Mouse (Mus musculus): ENCODE results near the gene Adgrl3. TPM values are rescaled to one million over a fixed set of nuclear protein-coding genes. Genes with fewer than 3 reads are reported as not detected.

The Adgrl3 gene
- polyA plus RNA-seq, 1 experiment: 0.95 TPM

DNA sequence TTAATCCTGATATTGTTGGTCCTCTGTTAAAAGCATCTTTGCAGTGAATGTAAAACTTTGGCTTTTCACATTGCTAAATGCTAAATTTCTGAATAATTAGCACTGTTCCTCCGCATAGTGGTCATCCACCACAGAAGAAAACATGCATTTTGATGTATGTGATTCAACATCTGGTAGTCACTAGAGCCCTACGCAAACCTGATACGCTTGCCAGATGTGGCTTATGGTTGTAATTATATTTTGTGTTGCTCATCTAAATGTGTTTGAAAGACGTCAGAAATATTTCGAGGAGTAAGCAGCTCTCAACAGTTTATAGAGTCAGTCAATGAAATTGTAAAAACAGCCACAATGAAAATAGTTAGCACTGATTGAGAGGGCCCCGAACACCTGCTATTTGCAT lies 204.5 kb downstream of the Adgrl3 start:
- TF ChIP-seq POLR2A (IDR thresholded peaks at IDR 0.05; ENCODE audit: low read depth, low read length): no peak
- TF ChIP-seq CTCF (conservative IDR thresholded peaks at IDR 0.05; ENCODE audit: insufficient read depth, insufficient read length, low read depth, low read length): no peak

DNA sequence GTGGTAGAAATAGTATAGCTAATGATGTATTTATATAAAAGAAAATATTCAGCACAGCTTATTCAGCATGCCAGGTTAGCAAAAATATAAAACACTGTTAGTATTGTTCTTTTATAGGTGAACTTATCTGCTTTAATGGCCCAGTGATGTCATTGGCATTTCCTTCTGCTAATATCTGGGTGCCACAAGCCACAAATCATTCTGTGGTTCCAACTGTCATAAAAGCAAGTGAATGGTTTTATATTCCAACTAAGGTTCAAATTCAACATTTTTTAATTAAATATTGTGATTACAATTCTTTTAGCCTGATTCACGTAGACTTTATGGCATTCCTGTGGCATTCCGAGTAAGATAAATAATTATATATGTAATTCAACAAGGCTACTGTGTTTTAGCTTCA lies 205.5 kb downstream of the Adgrl3 start:
- no peaks in the 10 kb centered on the region for H3K4me1 ChIP-seq (ENCODE audit: control insufficient read depth, insufficient read depth, low read length)
- H3K36me3 ChIP-seq (ENCODE audit: control insufficient read depth, insufficient read depth, low read length): no peaks in the 10 kb centered on the region
- TF ChIP-seq POLR2A (IDR thresholded peaks at IDR 0.05; ENCODE audit: low read depth, low read length) (no peak), CTCF (conservative IDR thresholded peaks at IDR 0.05; ENCODE audit: insufficient read depth, insufficient read length, low read depth, low read length) (no peak)
- WGBS: 86% methylated on average over 2 of the region's 2 CpGs
- H3K27ac ChIP-seq (ENCODE audit: insufficient read depth, low read depth, low read length): no peak overlapping the region
- DNase-seq: no peak
- H3K4me3 ChIP-seq (ENCODE audit: insufficient read depth, low read depth, low read length): no peak overlapping the region
- no peaks in the 10 kb centered on the region for H3K27me3 ChIP-seq (replicated peaks; ENCODE audit: control insufficient read depth, insufficient read depth, low read length)

More for the DNA sequence above, 204.5 kb downstream of the Adgrl3 start:
- no peaks in the 10 kb centered on the region for H3K27me3 ChIP-seq (replicated peaks; ENCODE audit: control insufficient read depth, insufficient read depth, low read length)
- 89% methylated on average over 6 of the region's 6 CpGs for WGBS
- H3K27ac ChIP-seq (ENCODE audit: insufficient read depth, low read depth, low read length): no peak overlapping the region
- no peaks in the 10 kb centered on the region for H3K4me1 ChIP-seq (ENCODE audit: control insufficient read depth, insufficient read depth, low read length)
- DNase-seq: no peak
- no peak overlapping the region for H3K4me3 ChIP-seq (ENCODE audit: insufficient read depth, low read depth, low read length)
- H3K36me3 ChIP-seq (ENCODE audit: control insufficient read depth, insufficient read depth, low read length): no peaks in the 10 kb centered on the region

DNA sequence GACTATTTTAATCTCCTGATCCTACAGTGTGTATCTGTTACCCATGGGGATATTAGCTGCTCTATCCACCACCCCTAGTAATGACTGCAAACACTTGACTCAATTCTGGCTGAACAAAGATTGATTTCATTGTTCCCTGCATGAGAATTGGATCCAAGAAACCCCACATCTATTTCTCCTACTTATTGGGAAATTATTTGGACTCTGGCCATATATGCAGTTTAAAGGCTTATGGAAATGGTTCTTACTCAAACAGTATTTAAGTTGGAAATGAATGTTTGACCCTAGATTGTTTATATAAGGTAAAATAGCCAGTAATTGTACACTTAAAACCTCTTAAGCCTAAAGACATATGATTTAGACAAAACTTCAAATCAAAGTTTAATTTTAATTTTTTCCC lies 207.3 kb downstream of the Adgrl3 start:
- TF ChIP-seq CTCF (conservative IDR thresholded peaks at IDR 0.05; ENCODE audit: insufficient read depth, insufficient read length, low read depth, low read length) (no peak), POLR2A (IDR thresholded peaks at IDR 0.05; ENCODE audit: low read depth, low read length) (no peak)
- Histone ChIP-seq H3K4me1 (ENCODE audit: control insufficient read depth, insufficient read depth, low read length) (no peaks in the 10 kb centered on the region), H3K36me3 (ENCODE audit: control insufficient read depth, insufficient read depth, low read length) (no peaks in the 10 kb centered on the region), H3K27me3 (replicated peaks; ENCODE audit: control insufficient read depth, insufficient read depth, low read length) (no peaks in the 10 kb centered on the region), H3K4me3 (ENCODE audit: insufficient read depth, low read depth, low read length) (no peak overlapping the region), H3K27ac (ENCODE audit: insufficient read depth, low read depth, low read length) (no peak overlapping the region)
- DNase-seq: no peak

DNA sequence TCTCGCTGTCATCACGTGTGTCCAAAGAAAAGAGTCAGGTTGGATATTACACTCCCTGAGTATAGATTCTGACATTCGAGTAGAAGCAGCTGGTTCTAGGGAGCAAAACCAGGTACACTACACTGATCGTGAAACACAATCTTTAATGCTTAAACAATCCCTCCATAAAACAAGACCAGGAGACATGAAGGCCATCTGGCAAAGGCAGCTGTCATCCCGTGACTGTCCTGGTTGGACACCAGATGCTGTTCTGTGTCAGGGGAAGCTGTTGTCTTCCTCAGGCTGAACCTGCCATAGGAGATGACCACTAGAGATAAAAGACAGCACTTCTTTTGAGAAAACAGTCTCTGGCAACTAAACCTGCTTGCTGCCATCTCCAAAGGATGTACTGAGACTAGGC lies 228.8 kb downstream of the Adgrl3 start:
- H3K36me3 ChIP-seq (ENCODE audit: control insufficient read depth, insufficient read depth, low read length): no peaks in the 10 kb centered on the region
- no peak overlapping the region for H3K27ac ChIP-seq (ENCODE audit: insufficient read depth, low read depth, low read length)
- no peaks in the 10 kb centered on the region for H3K4me1 ChIP-seq (ENCODE audit: control insufficient read depth, insufficient read depth, low read length)
- H3K27me3 ChIP-seq (replicated peaks; ENCODE audit: control insufficient read depth, insufficient read depth, low read length): no peaks in the 10 kb centered on the region
- no peak overlapping the region for H3K4me3 ChIP-seq (ENCODE audit: insufficient read depth, low read depth, low read length)
- TF ChIP-seq CTCF (conservative IDR thresholded peaks at IDR 0.05; ENCODE audit: insufficient read depth, insufficient read length, low read depth, low read length) (no peak), POLR2A (IDR thresholded peaks at IDR 0.05; ENCODE audit: low read depth, low read length) (no peak)
- WGBS: 33% methylated on average over 5 of the region's 5 CpGs
- no peak for DNase-seq

DNA sequence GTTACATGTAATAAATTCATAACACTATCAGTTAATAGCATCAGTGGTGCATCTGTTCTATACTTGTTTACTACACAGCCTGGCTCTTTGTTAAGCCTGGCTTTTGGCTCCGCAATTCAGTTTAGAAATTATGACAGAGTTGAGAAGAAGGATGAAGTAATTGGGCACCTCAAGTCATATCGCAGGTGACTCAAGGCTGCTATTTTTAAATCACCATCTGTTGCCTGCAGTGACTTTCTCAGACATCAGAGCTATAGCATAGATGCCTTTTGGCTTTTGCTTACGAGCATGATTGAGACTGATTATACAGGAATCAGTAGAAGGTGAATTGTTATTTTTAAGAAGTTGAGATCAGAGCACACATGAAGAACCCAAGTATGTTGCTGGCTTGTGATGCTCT lies 236.2 kb downstream of the Adgrl3 start:
- Histone ChIP-seq H3K4me1 (ENCODE audit: control insufficient read depth, insufficient read depth, low read length) (no peaks in the 10 kb centered on the region), H3K27me3 (replicated peaks; ENCODE audit: control insufficient read depth, insufficient read depth, low read length) (no peaks in the 10 kb centered on the region), H3K4me3 (ENCODE audit: insufficient read depth, low read depth, low read length) (no peak overlapping the region), H3K27ac (ENCODE audit: insufficient read depth, low read depth, low read length) (no peak overlapping the region), H3K36me3 (ENCODE audit: control insufficient read depth, insufficient read depth, low read length) (no peaks in the 10 kb centered on the region)
- 93% methylated on average over 3 of the region's 3 CpGs for WGBS
- DNase-seq: no peak
- TF ChIP-seq CTCF (conservative IDR thresholded peaks at IDR 0.05; ENCODE audit: insufficient read depth, insufficient read length, low read depth, low read length) (no peak), POLR2A (IDR thresholded peaks at IDR 0.05; ENCODE audit: low read depth, low read length) (no peak)

DNA sequence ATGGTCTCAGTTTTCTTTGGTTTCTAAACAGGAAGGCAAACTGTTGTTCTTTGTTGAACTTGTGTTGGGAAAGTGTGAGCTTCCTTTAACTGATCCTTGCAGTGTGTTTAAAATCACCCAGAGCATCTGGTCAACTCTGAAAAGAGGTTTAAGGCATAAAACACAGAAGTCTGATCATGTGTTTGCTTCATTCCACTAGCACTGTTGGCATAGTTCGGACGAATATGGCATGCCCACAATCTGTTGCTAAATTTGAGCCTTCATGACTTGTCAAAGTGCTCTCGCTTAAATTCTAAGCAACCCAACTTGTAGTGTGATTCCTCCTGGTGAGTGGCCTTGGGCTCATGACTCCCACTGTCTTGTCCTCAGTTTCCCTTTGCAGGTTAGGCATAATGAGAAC lies 249.8 kb downstream of the Adgrl3 start:
- H3K36me3 ChIP-seq (ENCODE audit: control insufficient read depth, insufficient read depth, low read length): no peaks in the 10 kb centered on the region
- H3K27me3 ChIP-seq (replicated peaks; ENCODE audit: control insufficient read depth, insufficient read depth, low read length): no peaks in the 10 kb centered on the region
- no peak overlapping the region for H3K4me3 ChIP-seq (ENCODE audit: insufficient read depth, low read depth, low read length)
- TF ChIP-seq POLR2A (IDR thresholded peaks at IDR 0.05; ENCODE audit: low read depth, low read length): no peak
- TF ChIP-seq CTCF (conservative IDR thresholded peaks at IDR 0.05; ENCODE audit: insufficient read depth, insufficient read length, low read depth, low read length): no peak
- 85% methylated on average over 3 of the region's 3 CpGs for WGBS
- H3K27ac ChIP-seq (ENCODE audit: insufficient read depth, low read depth, low read length): no peak overlapping the region
- H3K4me1 ChIP-seq (ENCODE audit: control insufficient read depth, insufficient read depth, low read length): no peaks in the 10 kb centered on the region
- DNase-seq: no peak

DNA sequence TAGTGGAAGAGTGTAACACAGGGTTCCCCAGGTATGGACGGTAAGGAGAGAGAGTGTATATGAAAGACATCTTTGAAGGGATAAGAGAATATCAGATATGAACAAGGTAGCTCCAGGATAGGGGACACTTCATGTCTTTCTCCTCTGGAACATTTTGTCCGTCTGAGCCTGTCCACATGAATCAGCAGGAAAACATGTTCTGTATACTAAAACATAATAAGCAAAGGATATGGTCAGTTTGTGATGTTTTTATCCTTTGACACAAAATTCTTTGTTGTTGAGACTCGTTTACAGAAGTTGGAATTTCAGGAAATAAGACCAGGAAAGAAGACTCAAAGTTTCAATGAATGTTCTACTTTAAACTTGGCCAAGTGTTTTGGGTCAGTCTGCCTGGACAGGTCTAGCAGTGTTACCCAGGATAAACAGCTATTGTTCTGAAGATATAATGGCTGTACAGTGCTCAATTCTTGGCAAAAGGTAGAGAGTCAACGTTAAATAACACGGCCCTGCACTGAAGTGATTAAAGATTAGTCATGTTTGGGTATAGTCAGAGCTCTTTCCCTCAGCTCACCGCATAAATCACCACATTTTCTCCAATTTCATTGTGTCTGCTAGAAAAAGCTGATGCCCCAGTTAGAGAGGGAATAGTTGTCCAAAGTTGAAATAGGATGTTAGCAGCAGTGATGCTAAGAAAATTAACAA lies 255.6 kb downstream of the Adgrl3 start:
- no peak overlapping the region for H3K27ac ChIP-seq (ENCODE audit: insufficient read depth, low read depth, low read length)
- DNase-seq: no peak
- no peak overlapping the region for H3K4me3 ChIP-seq (ENCODE audit: insufficient read depth, low read depth, low read length)
- H3K27me3 ChIP-seq (replicated peaks; ENCODE audit: control insufficient read depth, insufficient read depth, low read length): no peaks in the 10 kb centered on the region
- TF ChIP-seq CTCF (conservative IDR thresholded peaks at IDR 0.05; ENCODE audit: insufficient read depth, insufficient read length, low read depth, low read length) (no peak), POLR2A (IDR thresholded peaks at IDR 0.05; ENCODE audit: low read depth, low read length) (no peak)
- no peaks in the 10 kb centered on the region for H3K4me1 ChIP-seq (ENCODE audit: control insufficient read depth, insufficient read depth, low read length)
- WGBS: 50% methylated on average over 6 of the region's 6 CpGs
- H3K36me3 ChIP-seq (ENCODE audit: control insufficient read depth, insufficient read depth, low read length): no peaks in the 10 kb centered on the region
